Mouse (Mus musculus) cerebellum, adult 8-10 months (tissue): ENCODE measurements around the gene Igfbp5.

Experiments
- DNase-seq: peaks from one replicate; pipeline ENCODE4 v3.0.0; 2022

The Igfbp5 gene

GRCm38 (mm10) chr1:72874287-72875211 lies at the start of gene Igfbp5:
Igfbp5 (minus strand) TSS chr1:72874884.
- peak; percentile 72 for DNase-seq

GRCm38 (mm10) chr1:72914815-72915214 lies 40.1 kb upstream of the Igfbp5 start:
- DNase-seq, result no peak

- DNase-seq, result no peak
Measured at GRCm38 (mm10) chr1:72913073-72913472, 38.4 kb upstream of the Igfbp5 start.

GRCm38 (mm10) chr1:72895821-72896220 lies 21.1 kb upstream of the Igfbp5 start:
- DNase-seq, result no peak

- DNase-seq, result no peak
Measured at GRCm38 (mm10) chr1:72887910-72888309, 13.2 kb upstream of the Igfbp5 start.

- no peak for DNase-seq
Measured at GRCm38 (mm10) chr1:72885819-72886169, 11.1 kb upstream of the Igfbp5 start.

GRCm38 (mm10) chr1:72885111-72885818 lies 10.6 kb upstream of the Igfbp5 start:
- DNase-seq, result no peak

GRCm38 (mm10) chr1:72879319-72879634 lies 4.6 kb upstream of the Igfbp5 start:
- DNase-seq, result no peak

GRCm38 (mm10) chr1:72878473-72879318 lies 4.0 kb upstream of the Igfbp5 start:
- no peak for DNase-seq

GRCm38 (mm10) chr1:72877892-72878291 lies 3.2 kb upstream of the Igfbp5 start:
- peak; percentile 64 for DNase-seq

GRCm38 (mm10) chr1:72876111-72876510 lies 1.4 kb upstream of the Igfbp5 start:
- DNase-seq, result peak; percentile 51

GRCm38 (mm10) chr1:72875708-72876107 lies 1.0 kb upstream of the Igfbp5 start:
- DNase-seq, result no peak

GRCm38 (mm10) chr1:72873511-72874286 lies 985 bp downstream of the Igfbp5 start:
- peak; percentile 79 for DNase-seq

- DNase-seq, result no peak
Measured at GRCm38 (mm10) chr1:72873078-72873477, 1.6 kb downstream of the Igfbp5 start.

GRCm38 (mm10) chr1:72872521-72872920 lies 2.2 kb downstream of the Igfbp5 start:
- peak; percentile 75 for DNase-seq

- peak; percentile 66 for DNase-seq
Measured at GRCm38 (mm10) chr1:72871697-72872411, 2.8 kb downstream of the Igfbp5 start.

- DNase-seq, result no peak
Measured at GRCm38 (mm10) chr1:72871337-72871696, 3.4 kb downstream of the Igfbp5 start.

GRCm38 (mm10) chr1:72870615-72871336 lies 3.9 kb downstream of the Igfbp5 start:
- peak; percentile 89 for DNase-seq

- peak; percentile 68 for DNase-seq
Measured at GRCm38 (mm10) chr1:72869681-72870614, 4.7 kb downstream of the Igfbp5 start.

- DNase-seq, result no peak
Measured at GRCm38 (mm10) chr1:72869275-72869674, 5.4 kb downstream of the Igfbp5 start.
